Mouse (Mus musculus): ENCODE measurements at regions not wholly inside any gene's neighbourhood (a gene's known extent, or its start where the extent isn't known, plus 50 kb on each side); places are given as distances from the start of the nearest gene placed in this dataset.

DNA sequence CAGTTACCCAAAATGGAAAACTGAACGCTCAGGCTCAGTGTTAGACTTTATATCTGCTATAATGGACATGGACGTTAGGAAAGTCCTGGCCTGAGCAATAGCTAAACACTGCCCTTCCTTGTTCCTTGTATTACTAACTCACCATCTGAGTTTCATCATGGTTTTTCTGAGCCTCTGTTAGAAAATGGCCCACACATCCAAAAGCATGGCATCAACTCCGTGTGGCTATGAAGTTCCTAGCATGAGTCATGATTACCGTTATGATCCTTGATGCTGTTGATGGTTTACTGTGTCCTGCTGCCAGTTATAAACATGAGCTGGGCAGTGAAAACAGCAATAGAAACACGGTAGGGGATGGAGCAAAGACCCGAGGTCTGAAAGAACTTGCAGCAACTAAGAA, 318.4 kb upstream of the Tenm4 start:
- no peak for ATAC-seq (ENCODE audit: low FRiP score, low read depth)
- no peak overlapping the region for H3K4me3 ChIP-seq
- no peaks in the 10 kb centered on the region for H3K27me3 ChIP-seq
- 78% methylated on average over 6 of the region's 6 CpGs for WGBS
- H3K9me3 ChIP-seq: no peaks in the 10 kb centered on the region
- no peaks in the 10 kb centered on the region for H3K4me1 ChIP-seq (replicated peaks)
- no peak overlapping the region for H3K4me2 ChIP-seq
- no peaks in the 10 kb centered on the region for H3K36me3 ChIP-seq
- H3K27ac ChIP-seq (replicated peaks): no peak overlapping the region
- H3K9ac ChIP-seq: no peak overlapping the region

DNA sequence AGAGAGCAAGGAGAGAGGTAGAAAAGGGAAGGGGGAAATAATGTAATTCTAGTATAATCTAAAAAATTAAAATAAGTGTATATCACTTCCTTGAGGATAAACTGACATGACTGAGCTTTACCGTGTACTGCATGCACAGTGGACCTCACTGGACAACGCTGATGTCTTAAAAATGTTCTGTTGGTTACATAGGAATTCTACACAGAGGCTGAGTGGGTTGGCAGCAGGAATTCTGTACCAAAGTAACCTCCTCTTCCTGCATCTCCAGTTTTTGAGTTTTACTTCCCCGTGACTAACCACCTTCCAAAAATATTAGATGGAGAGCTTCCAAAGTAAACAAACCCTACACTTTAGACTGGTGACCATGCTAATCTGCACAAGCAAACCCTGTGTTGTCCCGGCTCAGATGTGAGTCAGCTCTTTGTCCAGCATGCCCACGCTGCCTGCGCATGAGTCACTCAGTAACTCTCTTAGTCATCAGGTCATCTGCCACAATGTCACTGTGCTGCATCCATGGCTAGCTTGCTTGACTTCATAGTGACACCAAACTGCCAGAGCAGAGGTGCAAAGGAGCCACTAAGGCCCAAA, 317.7 kb upstream of the Tenm4 start:
- Histone ChIP-seq H3K9ac (no peak overlapping the region), H3K4me2 (no peak overlapping the region), H3K36me3 (no peaks in the 10 kb centered on the region), H3K27me3 (no peaks in the 10 kb centered on the region), H3K4me3 (no peak overlapping the region), H3K9me3 (no peaks in the 10 kb centered on the region), H3K27ac (replicated peaks) (no peak overlapping the region), H3K4me1 (replicated peaks) (no peaks in the 10 kb centered on the region)
- ATAC-seq (ENCODE audit: low FRiP score, low read depth): no peak
- 84% methylated on average over 6 of the region's 6 CpGs for WGBS

DNA sequence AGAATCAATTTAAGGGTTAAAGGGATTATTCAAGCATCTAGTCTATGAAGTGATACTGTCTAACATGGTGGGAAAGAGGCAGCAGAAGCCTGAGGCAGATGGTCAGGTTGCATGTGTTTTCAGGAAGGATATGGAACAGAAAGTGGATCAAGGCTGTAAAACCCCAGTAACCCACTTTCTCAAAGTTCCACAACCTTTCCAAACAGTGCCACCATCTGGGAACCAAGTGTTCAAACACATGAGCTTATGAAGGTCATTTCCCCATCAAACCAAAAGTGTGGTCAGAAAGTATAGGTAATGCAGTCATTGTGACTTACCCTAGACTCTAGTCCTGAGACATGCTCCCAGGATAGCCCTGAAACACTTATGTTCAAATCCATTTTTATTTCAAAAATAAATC, 312.8 kb upstream of the Tenm4 start:
- no peak for ATAC-seq (ENCODE audit: low FRiP score, low read depth)
- H3K27me3 ChIP-seq: no peaks in the 10 kb centered on the region
- no peak overlapping the region for H3K9ac ChIP-seq
- H3K27ac ChIP-seq (replicated peaks): no peak overlapping the region
- H3K4me1 ChIP-seq (replicated peaks): no peaks in the 10 kb centered on the region
- H3K9me3 ChIP-seq: no peaks in the 10 kb centered on the region
- H3K4me3 ChIP-seq: no peak overlapping the region
- H3K36me3 ChIP-seq: no peaks in the 10 kb centered on the region
- no peak overlapping the region for H3K4me2 ChIP-seq

DNA sequence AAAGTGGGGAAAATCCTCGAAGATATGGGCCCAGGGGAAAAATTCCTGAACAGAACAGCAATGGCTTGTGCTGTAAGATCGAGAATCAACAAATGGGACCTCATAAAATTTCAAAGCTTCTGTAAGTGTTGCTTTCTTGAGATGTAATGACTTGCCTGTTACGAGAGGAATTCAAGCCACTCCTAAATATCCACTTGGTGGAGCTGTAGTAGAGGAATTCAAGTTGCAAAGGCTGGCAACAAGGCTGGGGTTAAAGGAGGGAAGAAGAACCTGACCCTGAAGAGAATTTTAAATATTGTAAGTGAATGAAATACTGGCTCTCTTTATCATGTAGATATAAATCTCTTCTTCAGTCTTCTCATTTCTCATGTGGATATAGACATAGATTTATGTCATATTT, 306.8 kb upstream of the Tenm4 start:
- Histone ChIP-seq H3K4me2 (no peak overlapping the region), H3K9me3 (no peaks in the 10 kb centered on the region), H3K4me3 (no peak overlapping the region), H3K27ac (replicated peaks) (no peak overlapping the region), H3K4me1 (replicated peaks) (no peaks in the 10 kb centered on the region), H3K9ac (no peak overlapping the region), H3K27me3 (no peaks in the 10 kb centered on the region), H3K36me3 (no peaks in the 10 kb centered on the region)
- ATAC-seq (ENCODE audit: low FRiP score, low read depth): no peak
- 61% methylated on average over 3 of the region's 3 CpGs for WGBS

DNA sequence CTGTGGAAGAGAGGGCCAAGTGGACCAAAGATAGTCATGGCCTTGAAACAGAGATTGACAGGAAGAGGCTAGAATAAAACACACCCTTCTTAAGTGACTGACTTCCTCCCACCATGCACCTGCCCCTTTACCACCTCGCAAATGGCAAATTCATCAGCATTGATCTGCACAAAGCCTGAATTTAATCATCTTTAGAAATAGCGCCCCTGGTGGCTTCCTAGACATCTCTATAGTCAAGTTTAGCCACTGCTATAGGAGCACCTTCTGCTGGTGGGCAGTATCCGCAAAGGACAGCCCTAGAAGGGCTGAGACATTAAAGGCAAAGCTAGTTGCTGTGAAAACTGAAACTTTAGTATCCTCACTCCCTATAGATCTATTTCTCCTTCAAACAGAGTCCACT, 305.8 kb upstream of the Tenm4 start:
- no peak overlapping the region for H3K27ac ChIP-seq (replicated peaks)
- no peak overlapping the region for H3K4me3 ChIP-seq
- ATAC-seq (ENCODE audit: low FRiP score, low read depth): no peak
- no peaks in the 10 kb centered on the region for H3K27me3 ChIP-seq
- no peaks in the 10 kb centered on the region for H3K4me1 ChIP-seq (replicated peaks)
- no peak overlapping the region for H3K4me2 ChIP-seq
- no peak overlapping the region for H3K9ac ChIP-seq
- H3K36me3 ChIP-seq: no peaks in the 10 kb centered on the region
- H3K9me3 ChIP-seq: no peaks in the 10 kb centered on the region
- WGBS: 54% methylated on average over 3 of the region's 3 CpGs

DNA sequence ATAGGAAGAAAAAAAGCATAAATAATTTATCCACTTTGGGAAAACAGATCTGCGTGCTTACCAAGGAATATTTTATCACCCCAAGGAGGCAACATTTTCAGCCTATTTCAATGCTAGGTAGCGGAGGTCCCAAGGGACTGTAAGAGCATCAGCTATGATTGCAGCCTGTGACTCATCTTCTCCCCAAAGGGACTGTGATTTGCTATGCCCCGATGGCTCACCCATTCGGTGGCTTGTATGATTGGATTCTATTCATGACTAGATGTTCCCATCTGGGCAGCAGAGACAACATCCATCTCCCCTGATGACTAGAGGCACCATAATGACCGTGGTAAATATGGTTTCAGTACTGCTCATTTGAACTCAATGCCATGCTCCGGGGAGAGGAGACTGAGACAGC, 302.3 kb upstream of the Tenm4 start:
- no peak overlapping the region for H3K4me3 ChIP-seq
- H3K9ac ChIP-seq: no peak overlapping the region
- no peaks in the 10 kb centered on the region for H3K27me3 ChIP-seq
- H3K36me3 ChIP-seq: no peaks in the 10 kb centered on the region
- ATAC-seq (ENCODE audit: low FRiP score, low read depth): no peak
- no peaks in the 10 kb centered on the region for H3K4me1 ChIP-seq (replicated peaks)
- H3K4me2 ChIP-seq: no peak overlapping the region
- WGBS: 55% methylated on average over 6 of the region's 6 CpGs
- no peak overlapping the region for H3K27ac ChIP-seq (replicated peaks)
- no peaks in the 10 kb centered on the region for H3K9me3 ChIP-seq

DNA sequence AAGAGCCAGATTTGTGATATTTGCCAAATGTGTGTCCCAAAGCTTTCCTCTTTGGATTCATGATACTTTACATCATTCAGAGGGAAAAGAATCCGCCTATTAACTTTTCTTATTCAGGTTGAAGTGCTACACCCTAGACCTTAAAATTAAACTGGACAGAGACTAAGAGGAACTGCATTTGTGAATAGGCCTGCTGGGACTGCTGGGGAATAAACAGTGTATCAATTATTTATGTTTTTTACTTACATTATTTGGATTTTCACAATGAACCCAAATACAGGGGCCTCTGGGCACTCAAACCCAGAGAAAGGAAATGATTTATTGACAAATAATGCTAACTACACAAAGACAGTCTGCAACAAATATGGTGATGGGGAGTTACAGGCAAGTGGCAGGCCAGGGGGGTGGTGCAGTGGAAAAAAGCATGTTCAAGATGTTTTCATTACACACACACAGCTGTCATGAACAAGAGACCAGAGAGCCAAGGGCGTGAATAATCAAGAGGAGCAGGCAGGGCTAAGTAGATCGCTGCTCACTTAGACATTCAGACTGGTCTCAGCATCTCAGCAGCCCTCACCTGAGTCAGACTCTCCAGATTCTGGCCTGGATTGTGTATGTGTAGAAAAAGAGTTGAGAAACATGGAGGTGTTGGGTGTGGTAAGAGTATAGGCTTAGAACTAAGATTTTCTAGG, 290.3 kb upstream of the Tenm4 start:
- Histone ChIP-seq H3K27me3 (no peaks in the 10 kb centered on the region), H3K4me1 (replicated peaks) (no peaks in the 10 kb centered on the region), H3K9me3 (no peaks in the 10 kb centered on the region), H3K4me3 (no peak overlapping the region), H3K36me3 (no peaks in the 10 kb centered on the region), H3K27ac (replicated peaks) (no peak overlapping the region), H3K4me2 (no peak overlapping the region), H3K9ac (no peak overlapping the region)
- no peak for ATAC-seq (ENCODE audit: low FRiP score, low read depth)
- 53% methylated on average over 3 of the region's 3 CpGs for WGBS

DNA sequence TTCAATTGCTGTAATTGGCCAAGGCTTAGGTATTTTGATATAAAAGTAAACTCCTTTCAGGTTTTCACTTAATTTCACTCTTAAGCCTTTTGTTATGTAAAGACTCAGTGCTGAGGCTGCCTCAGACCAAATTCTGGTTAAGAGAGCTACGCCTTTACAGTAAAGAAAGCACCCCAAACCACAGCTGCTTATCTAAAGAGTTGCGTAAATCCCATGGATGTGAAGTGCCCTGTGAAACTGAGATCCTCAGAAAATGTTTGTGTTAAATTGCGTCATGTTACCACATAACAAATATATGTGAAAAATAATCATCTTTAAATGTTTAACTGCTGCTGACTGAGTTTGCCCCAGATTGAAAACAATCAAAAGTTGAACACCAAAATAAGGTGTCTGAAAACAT, 269.5 kb upstream of the Tenm4 start:
- ATAC-seq (ENCODE audit: low FRiP score, low read depth): no peak
- Histone ChIP-seq H3K4me3 (no peak overlapping the region), H3K27ac (replicated peaks) (no peak overlapping the region), H3K36me3 (no peaks in the 10 kb centered on the region), H3K9me3 (no peaks in the 10 kb centered on the region), H3K4me2 (no peak overlapping the region), H3K27me3 (no peaks in the 10 kb centered on the region), H3K4me1 (replicated peaks) (no peaks in the 10 kb centered on the region), H3K9ac (no peak overlapping the region)
- 95% methylated on average over 3 of the region's 3 CpGs for WGBS

DNA sequence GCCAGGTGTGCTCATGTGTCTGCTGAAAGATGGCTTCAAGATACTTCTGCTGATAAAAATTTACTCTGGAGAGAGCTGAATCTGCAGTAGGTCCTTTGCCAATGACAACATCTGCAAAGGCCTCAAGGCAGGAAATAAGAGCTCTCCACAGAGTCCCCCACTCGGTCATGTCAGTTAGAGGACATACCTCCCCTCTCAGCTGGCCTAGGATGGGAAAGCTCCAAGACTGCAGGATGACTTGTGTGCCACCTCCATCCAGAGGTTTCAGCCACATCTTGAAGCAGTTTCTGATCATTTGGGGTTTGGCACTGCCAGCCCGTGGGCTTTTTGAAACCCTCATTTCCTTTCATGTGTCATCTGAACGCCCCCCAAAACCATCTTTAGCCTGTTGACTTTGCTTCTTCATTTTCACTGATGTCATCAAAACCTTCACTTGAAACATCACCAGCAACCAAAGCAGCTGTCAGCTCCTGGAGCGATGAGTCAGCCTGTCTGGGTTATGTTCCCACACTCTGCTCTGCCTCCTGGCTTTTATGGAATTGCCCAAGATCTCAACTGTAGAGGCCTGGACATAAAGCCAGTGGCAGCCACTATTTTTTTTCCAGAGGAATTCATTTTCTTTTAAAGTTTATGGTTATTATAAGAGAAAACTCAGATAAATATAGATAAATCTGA, 256.5 kb upstream of the Tenm4 start:
- Histone ChIP-seq H3K4me3 (no peak overlapping the region), H3K36me3 (no peaks in the 10 kb centered on the region), H3K4me2 (no peak overlapping the region), H3K4me1 (replicated peaks) (no peaks in the 10 kb centered on the region), H3K27ac (replicated peaks) (no peak overlapping the region), H3K9me3 (no peaks in the 10 kb centered on the region), H3K27me3 (no peaks in the 10 kb centered on the region), H3K9ac (no peak overlapping the region)
- ATAC-seq (ENCODE audit: low FRiP score, low read depth): no peak
- WGBS: 83% methylated on average over 4 of the region's 4 CpGs

DNA sequence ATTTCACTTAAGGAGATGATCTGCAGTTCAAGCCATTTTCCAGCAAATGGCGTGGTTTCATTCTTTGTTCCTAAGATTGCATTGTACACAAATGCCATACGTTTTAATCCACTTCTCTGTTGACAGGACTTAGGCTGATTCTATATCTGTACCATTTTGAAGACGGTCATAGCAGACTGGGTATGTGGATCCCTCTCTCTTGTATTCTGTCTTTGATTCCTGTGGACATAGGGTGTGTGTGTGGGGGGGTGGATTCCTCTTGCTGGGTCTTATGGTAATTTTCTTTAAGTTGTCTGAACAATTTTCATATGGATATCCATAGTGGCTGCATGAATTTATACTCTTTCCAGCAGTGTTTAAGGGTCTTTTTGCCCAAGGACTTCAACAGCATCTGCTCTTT, 251.1 kb upstream of the Tenm4 start:
- Histone ChIP-seq H3K27ac (replicated peaks) (no peak overlapping the region), H3K4me2 (no peak overlapping the region), H3K9ac (no peak overlapping the region), H3K9me3 (no peaks in the 10 kb centered on the region), H3K4me1 (replicated peaks) (no peaks in the 10 kb centered on the region), H3K4me3 (no peak overlapping the region), H3K27me3 (no peaks in the 10 kb centered on the region), H3K36me3 (no peaks in the 10 kb centered on the region)
- ATAC-seq (ENCODE audit: low FRiP score, low read depth): no peak
- WGBS: 65% methylated on average over 3 of the region's 3 CpGs

DNA sequence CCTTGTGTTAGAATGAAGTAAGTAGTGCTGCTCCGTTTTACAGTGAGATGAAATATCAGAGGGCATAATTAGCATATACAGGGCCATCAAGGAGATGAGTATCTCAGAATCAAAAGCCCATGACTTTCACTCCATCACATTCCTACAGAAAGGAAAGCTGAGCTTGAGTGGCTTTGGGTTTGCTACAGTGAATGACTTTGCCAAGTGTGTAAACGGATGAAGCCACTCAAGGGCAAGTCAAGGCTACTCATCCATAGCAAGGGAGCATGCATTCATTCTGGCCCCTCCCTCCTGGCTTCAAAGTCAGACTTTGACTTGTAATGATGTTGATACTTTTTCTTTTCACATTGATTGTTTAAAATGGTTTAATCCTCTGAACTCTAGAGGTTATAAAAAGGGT, 246.2 kb upstream of the Tenm4 start:
- 76% methylated on average over 2 of the region's 2 CpGs for WGBS
- Histone ChIP-seq H3K27me3 (no peaks in the 10 kb centered on the region), H3K4me1 (replicated peaks) (no peaks in the 10 kb centered on the region), H3K4me3 (no peak overlapping the region), H3K9me3 (no peaks in the 10 kb centered on the region), H3K4me2 (no peak overlapping the region), H3K9ac (no peak overlapping the region), H3K36me3 (no peaks in the 10 kb centered on the region), H3K27ac (replicated peaks) (no peak overlapping the region)
- ATAC-seq (ENCODE audit: low FRiP score, low read depth): no peak

DNA sequence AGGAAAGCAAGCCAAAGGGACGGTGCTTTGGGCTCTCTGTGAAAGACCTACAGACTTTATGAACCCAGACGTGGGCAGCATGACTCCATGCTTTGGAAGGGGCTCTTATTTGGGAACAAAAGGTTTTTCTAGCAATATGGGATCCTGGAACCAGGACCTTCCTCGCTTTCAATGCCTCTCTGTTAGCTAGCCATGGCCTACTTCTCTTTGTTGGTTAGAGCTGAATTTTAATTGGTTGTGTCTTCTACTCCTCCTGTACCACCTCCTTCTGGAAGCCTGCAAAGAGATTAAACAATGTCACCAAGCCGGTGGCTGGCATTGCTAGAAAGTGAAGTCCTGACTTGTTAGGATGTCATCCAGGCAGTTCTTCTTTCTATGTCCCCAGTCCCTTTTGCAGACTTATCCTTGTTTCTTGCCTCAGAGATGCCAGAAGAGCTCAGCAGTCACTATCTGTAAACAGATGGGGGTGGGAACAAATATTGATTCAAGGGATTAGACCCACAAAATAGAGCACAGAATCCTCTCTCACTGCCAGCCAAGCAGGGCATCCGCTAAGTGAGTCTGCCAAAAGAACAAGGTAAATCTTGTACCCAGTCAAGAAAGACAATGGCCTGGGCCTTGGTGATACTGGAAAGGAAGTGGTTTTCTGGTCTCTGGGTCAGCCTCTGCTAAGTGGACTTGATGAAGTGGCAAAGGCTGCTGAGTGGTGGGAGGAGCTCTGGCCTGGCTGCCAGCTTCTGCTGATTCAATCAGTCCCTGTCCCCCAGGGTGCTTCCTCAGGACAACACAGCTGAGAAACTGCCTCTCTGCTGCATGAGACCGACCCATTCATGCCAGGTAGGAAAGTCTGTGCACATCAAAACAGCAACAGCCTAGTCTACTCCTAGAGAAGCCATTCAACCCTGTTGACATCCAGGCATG, 244.7 kb upstream of the Tenm4 start:
- 67% methylated on average over 6 of the region's 6 CpGs for WGBS
- H3K9ac ChIP-seq: no peak overlapping the region
- H3K4me3 ChIP-seq: no peak overlapping the region
- H3K27ac ChIP-seq (replicated peaks): no peak overlapping the region
- H3K27me3 ChIP-seq: no peaks in the 10 kb centered on the region
- H3K4me1 ChIP-seq (replicated peaks): no peaks in the 10 kb centered on the region
- no peaks in the 10 kb centered on the region for H3K36me3 ChIP-seq
- no peak overlapping the region for H3K4me2 ChIP-seq
- H3K9me3 ChIP-seq: no peaks in the 10 kb centered on the region
- peak; percentile 81 for ATAC-seq (ENCODE audit: low FRiP score, low read depth)

Measured in hindbrain, embryonic 15.5 days (tissue).